7 mouse cellular contexts compared by ENCODE assay signal in the genomic region with DNA sequence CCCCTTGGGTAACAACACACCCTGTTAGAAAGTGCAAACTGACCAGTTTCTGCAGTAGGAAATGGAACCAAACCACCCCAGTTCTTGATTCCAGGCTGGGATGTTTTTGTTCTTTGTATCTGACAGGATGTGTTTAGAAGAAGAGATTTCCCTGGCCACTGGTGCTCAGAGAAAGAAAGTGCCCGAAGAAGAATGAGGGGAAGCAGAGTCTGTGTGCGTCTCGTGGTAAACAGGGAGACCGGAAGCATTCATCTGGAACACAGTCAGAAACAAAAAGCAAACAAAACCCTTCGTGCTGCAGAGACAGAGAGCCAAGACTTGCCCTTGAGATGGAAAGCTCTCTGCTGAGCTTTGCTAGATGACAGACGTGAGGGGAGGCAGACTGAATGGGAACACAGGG. TPM values are rescaled to one million over a fixed set of nuclear protein-coding genes. Genes with fewer than 3 reads are reported as not detected.
A peak's percentile ranks its signal among the peaks of the same experiment; 100 is the strongest.
DNase-seq lines count a peak whose midpoint lies in the region; ATAC-seq lines count a peak whose summit lies in the region.

No protein-coding gene starts in this region.

- DNase-seq in neural tube, embryonic 10.5 days (ENCODE audit: extremely low spot score, low spot score): no peak
- peak; percentile 81 for DNase-seq in kidney, adult 9 months
- peak; percentile 66 to 68 for DNase-seq in lung, postnatal 4 days
- no peak for DNase-seq in B cell, adult 2 months
- DNase-seq in urinary bladder, adult 2 months (ENCODE audit: low spot score): no peak

- WGBS in neural tube, embryonic 13.5 days: 45% methylated on average over 6 of the region's 6 CpGs
- WGBS in heart, embryonic 12.5 days: 37% methylated on average over 6 of the region's 6 CpGs

- H3K27me3 ChIP-seq in neural tube, embryonic 13.5 days: no peaks in the 10 kb centered on the region
- H3K27me3 ChIP-seq in heart, embryonic 12.5 days (replicated peaks): no peaks in the 10 kb centered on the region

- no peak overlapping the region for H3K4me2 ChIP-seq in neural tube, embryonic 13.5 days
- no peak overlapping the region for H3K4me2 ChIP-seq in heart, embryonic 12.5 days

- H3K9me3 ChIP-seq in neural tube, embryonic 13.5 days: no peaks in the 10 kb centered on the region
- H3K9me3 ChIP-seq in heart, embryonic 12.5 days (replicated peaks): no peaks in the 10 kb centered on the region

- H3K27ac ChIP-seq in neural tube, embryonic 13.5 days (replicated peaks): 0 out of 2 replicates have a peak overlapping the region, but pooled peaks have one; percentile 46
- peak overlapping the region; percentile 72 for H3K27ac ChIP-seq in heart, embryonic 12.5 days (ENCODE audit: poor library complexity, severe bottlenecking)

- no peak overlapping the region for H3K4me3 ChIP-seq in neural tube, embryonic 13.5 days
- H3K4me3 ChIP-seq in heart, embryonic 12.5 days: no peak overlapping the region

- H3K4me1 ChIP-seq in neural tube, embryonic 13.5 days (replicated peaks): 0 out of 2 replicates have a peak, but pooled peaks cover 3% of the 10 kb centered on the region
- 0 out of 2 replicates have a peak, but pooled peaks cover 8% of the 10 kb centered on the region for H3K4me1 ChIP-seq in heart, embryonic 12.5 days (replicated peaks)

- no peak overlapping the region for H3K9ac ChIP-seq in neural tube, embryonic 13.5 days
- no peak overlapping the region for H3K9ac ChIP-seq in heart, embryonic 12.5 days

- no peak for ATAC-seq in neural tube, embryonic 13.5 days (ENCODE audit: low read depth)
- ATAC-seq in heart, embryonic 12.5 days (ENCODE audit: insufficient number of reproducible peaks, low FRiP score): peak; percentile 59; the same call in 1 of the 2 replicates

- no peaks in the 10 kb centered on the region for H3K36me3 ChIP-seq in neural tube, embryonic 13.5 days
- no peaks in the 10 kb centered on the region for H3K36me3 ChIP-seq in heart, embryonic 12.5 days

RNA-seq across cellular contexts. Expression of a gene that starts 32.0 kb away (rescaled TPM):
- 60.2 and 62.8 TPM in 2 replicates for polyA plus RNA-seq in neural tube, embryonic 13.5 days (2015; fragmentation: Nextera tagmentation; extraction: Ambion mirVana)
- 53.4 and 62.3 TPM in 2 replicates for polyA plus RNA-seq in heart, embryonic 12.5 days (2016; fragmentation: Nextera tagmentation; extraction: Ambion mirVana)
- polyA plus RNA-seq in urinary bladder, adult 2 months (2012; rRNA removed): 60.3 and 72.1 TPM in 2 replicates

Comparison
In these comparisons a context has a peak if more than half of its experiments do, and no peak if none do; other contexts are left out.
1. DNase-seq: peak in kidney, adult 9 months (single experiment) and lung, postnatal 4 days (2 of 2); none in neural tube, embryonic 10.5 days (single experiment), B cell, adult 2 months (0 of 2) and urinary bladder, adult 2 months (single experiment).